Mouse (Mus musculus) thymus, postnatal 10 days (tissue): Measurements from ENCODE around the gene Mxi1.
"Not testable (repeated sequence)": the region's sequence is repeated elsewhere in the genome, so short reads cannot be mapped to it uniquely, and the experiment has no call there.

Experiments
- DNase-seq, 2 experiments: peaks; one replicate each; pipeline ENCODE4 v3.0.0; 2021; ENCODE audit warnings: low spot score in 2 of 2

Mxi1 gene

GRCm38 (mm10) chr19:53364963-53365362 lies 54.6 kb downstream of the Mxi1 start:
- no peak for DNase-seq

- no peak for DNase-seq
Observed at GRCm38 (mm10) chr19:53366057-53366775, 55.9 kb downstream of the Mxi1 start.

DNA sequence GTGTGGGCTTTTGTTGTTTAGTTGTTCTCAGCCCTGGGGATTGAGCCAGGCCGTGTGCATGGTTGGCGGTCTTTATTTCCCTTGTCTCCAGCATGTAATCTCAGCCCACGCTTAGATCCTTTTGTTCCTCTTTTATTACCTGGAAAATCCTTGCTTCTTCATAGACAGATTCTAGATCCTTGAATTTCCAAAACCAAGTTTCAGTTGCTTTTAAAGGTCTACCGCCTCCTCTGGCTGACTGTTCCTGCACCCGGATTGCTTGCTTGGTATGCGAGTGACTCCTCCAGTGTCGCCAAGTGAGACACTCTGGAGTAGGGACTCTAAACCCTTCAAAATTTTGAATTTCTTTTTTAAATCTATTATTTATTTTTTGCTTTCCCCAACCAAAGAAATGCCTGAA lies 56.6 kb downstream of the Mxi1 start:
- no peak for DNase-seq

- DNase-seq: peak; percentile 48 to 84
Observed at GRCm38 (mm10) chr19:53369469-53370043, 59.2 kb downstream of the Mxi1 start.

DNA sequence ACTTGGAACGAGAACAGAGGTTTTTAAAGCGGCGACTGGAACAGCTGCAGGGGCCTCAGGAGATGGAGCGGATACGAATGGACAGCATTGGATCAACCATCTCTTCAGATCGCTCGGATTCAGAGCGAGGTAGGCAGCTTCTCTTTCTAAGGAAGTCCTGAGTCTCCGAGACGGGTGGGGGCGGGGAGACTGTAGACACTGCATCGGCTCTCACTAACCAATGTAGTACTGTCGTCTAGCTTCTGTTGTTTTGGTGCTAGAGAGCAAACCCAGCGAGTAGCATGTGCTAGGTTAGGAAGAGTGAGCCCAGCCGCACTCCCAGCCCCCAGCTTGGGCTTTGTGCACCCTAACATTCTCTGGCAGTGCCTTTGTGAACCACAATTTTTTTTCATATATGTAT lies 59.9 kb downstream of the Mxi1 start:
- DNase-seq: no peak

DNA sequence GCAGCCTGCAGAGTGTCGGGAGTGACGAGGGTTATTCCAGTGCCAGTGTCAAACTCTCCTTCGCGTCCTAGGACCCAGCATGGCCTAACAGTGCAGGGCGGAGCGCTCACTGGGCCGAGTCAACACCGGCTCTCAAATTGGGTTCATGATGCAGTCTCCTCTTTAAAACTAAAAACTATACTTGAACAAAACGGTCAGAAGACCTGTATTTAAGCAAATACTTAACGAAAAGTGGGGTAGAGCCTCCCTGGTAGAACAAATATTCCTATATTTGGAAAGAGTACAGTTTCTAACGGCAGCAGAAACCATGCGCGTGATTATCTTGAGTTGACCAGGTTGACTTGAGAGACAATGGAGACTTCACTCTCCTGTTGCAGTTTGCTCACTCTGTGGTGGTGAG lies 61.3 kb downstream of the Mxi1 start, which contains the start of gene Gm10197:
Gm10197 (minus strand) TSS at position 101 of the 400 bp plus-strand sequence.
- DNase-seq: no peak

DNA sequence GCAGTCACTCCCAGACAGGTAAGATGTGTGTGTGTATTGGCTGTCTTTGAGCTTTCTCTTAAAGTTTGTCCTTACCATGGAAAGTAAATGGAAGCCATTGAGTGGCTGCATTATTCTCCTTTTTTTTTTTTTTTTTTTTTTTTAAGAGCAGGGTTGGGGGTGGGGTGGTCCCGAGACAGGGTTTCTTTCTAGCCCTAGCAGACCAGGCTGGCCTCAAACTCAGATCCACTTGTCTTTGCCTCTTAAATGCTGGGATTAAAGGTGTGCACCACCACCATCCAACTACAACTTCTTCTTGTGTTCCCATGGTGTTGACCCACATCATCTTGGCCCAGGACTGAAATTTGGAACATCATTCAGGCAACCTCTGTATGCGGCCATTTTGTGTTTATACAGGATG lies 63.3 kb downstream of the Mxi1 start:
- no peak for DNase-seq

- no peak for DNase-seq
Observed at GRCm38 (mm10) chr19:53375299-53375698, 65.0 kb downstream of the Mxi1 start.

- DNase-seq: no peak
Observed at GRCm38 (mm10) chr19:53375816-53376215, 65.5 kb downstream of the Mxi1 start.

DNA sequence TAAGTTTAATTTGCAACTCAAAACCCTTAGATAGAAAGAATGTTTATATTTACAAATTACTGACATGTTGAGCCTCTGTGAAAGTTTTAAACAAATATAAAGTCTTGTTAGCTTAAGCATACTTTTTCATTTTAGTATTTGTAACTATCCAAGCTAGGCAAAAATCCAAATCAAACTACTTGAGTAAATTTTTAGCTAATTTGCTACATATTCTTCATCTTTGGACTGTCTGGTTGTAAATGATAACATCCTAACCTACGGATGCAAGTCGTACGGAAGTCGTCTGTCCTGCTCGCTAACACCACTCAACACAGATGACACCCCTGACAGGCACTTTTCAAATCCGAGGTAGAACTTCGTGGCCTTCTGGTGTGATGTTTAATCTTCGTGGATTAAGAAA lies 67.3 kb downstream of the Mxi1 start:
- DNase-seq: no peak

DNA sequence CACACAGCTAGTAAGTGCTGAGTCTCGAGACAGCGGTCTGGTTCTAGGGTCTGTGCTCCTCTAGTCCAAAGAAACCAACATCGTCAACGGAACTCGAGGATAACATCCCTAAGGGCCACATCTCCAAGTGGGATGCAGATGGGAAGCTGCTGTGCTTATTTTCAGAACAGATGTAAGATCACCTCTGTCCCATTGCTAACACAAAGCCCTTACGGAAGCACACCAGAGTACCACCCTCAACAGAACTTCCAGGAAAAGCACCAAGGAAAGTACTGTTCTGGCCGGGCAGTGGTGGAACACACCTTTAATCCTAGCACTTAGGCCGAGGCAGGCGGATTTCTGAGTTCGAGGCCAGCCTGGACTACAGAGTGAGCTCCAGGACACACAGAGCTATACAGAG lies 68.1 kb downstream of the Mxi1 start:
- DNase-seq: no peak

- DNase-seq: no peak
Observed at GRCm38 (mm10) chr19:53383336-53383735, 73.0 kb downstream of the Mxi1 start.

GRCm38 (mm10) chr19:53389417-53389816 lies 79.1 kb downstream of the Mxi1 start:
- no peak for DNase-seq

- DNase-seq: peak in 1 of 2 experiments; percentile 48
Observed at GRCm38 (mm10) chr19:53389851-53390431, 79.6 kb downstream of the Mxi1 start.

DNA sequence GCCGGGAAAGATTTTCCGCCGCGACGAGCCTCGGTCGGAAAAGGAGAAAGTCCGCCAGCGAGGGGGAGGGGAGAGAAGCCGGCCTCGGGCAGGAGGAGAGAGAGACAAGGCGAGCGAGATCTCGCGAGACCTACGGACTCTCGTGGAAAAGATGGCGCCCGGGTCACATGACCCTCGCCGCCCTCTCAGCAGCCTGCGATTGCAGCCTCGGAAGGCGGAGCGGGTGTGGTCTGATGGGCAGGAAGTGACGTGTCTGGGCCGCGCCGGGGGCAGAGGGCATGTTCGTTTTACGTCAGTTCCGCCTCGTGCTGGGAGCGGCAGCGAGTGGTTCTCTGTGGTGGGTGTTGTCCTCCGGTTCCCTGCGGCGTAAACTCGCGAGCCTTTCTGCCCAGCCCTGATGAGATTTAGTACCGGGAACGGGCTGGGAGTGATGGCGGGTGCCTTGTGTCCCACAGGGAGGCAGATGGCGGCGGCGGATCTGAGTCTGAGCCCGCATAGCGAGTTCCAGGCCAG lies 80.2 kb downstream of the Mxi1 start, which contains the start of gene Smndc1:
Smndc1 (minus strand) TSS at position 84 of the 513 bp plus-strand sequence.
- DNase-seq: peak; percentile 99

DNA sequence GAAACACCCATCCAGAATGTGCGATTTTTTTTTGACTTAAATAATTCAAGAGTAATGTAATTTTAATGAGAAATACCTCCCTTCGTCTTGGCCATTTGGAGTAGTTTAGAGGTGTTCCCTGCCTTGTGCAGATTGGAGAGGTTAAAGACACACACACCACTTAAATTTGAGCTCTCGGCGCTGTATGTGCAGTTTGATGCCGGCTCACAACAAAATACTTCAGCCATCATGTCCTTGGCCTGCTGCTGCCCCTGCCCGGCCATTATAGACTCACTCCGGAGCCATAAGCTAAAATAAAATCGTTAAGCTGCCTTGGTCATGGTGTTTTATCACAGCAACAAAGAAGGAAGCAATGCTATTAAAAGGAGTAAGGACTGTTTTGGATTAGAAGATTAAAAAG lies 81.1 kb downstream of the Mxi1 start:
- DNase-seq: no peak

DNA sequence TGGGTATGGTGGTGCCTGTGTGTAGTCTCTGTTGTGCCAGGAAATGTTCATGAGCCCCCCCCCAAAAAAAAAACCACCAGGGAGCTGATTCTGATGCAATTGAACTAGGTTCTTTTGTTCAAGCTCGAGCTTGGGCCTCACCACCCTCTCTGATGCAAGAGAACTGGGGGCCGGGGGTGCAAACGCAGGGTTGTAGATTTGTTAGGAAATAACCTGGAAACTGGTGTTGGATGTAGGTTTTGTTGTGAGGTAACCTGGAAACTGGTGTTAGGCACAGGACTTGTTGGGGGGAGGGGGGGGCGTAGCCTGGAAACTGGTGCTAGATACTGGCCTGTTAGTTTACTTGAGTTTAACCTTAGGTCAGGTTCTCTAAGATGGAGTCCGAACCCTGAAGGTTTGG lies 81.5 kb downstream of the Mxi1 start:
- no peak for DNase-seq

- DNase-seq: no peak
Observed at GRCm38 (mm10) chr19:53392781-53393343, 82.5 kb downstream of the Mxi1 start.

- no peak for DNase-seq
Observed at GRCm38 (mm10) chr19:53393646-53394045, 83.3 kb downstream of the Mxi1 start.

DNA sequence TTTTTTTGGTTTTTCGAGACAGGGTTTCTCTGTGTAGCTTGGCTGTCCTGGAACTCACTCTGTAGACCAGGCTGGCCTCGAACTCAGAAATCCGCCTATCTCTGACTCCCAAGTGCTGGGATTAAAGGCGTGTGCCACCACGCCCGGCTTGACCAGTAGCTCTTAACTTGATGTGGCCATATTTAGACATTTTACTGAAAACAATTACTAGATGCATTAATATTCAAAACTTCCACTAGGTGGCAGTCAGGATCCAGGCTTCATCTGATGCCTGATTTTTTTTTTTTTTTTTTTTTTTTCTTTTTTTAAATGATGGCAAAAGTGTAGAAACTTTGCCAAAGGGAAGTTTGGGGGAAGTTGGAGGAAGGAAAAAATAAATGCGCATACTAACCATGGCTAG lies 84.2 kb downstream of the Mxi1 start:
- peak in 1 of 2 experiments; percentile 67 for DNase-seq

DNA sequence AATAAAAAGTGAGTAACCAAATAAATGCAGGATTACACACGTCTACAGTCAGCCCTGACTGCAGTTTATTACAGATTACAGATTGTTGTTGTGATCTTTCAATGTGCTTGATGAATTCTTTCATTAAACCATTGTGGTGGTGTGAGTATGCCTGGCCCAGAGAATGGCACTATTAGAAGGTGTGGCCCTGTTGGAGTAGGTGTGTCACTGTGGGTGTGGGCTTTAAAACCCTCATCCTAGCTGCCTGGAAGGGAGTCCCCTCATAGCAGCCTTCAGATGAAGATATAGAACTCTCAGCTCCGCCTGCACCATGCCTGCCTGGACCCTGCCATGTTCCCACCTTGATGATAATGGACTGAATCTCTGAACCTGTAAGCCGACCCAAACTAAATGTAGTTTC lies 84.6 kb downstream of the Mxi1 start:
- not testable (repeated sequence) for DNase-seq

- DNase-seq: not testable (repeated sequence)
Observed at GRCm38 (mm10) chr19:53395805-53396204, 85.5 kb downstream of the Mxi1 start.
